Mouse (Mus musculus) embryonic facial prominence, embryonic 11.5 days (tissue): Measurements from ENCODE around the gene Pskh1. TPM values are rescaled to one million over a fixed set of nuclear protein-coding genes. Genes with fewer than 3 reads are reported as not detected.
A peak's percentile ranks its signal among the peaks of the same experiment; 100 is the strongest.

Experiments
- ATAC-seq: fragments of 200-750 bp; cut with Nextera tagmentation; replicated peaks from 2 replicates; pipeline ENCODE4 v1.8.0; 2017; ENCODE audit warnings: low read depth; ENCODE audit not compliant: insufficient number of reproducible peaks, low FRiP score, low TSS enrichment
- DNase-seq: peaks from one replicate; pipeline ENCODE4 v3.0.0-alpha.2; 2015; ENCODE audit warnings: low spot score
- H3K27ac ChIP-seq: fragments of 300-500 bp; sonication (generic); replicated peaks from 2 replicates; pipeline ENCODE4 v1.5.1; 2014; ENCODE audit warnings: mild to moderate bottlenecking, low read depth, low read length, control low read depth
- H3K27me3 ChIP-seq: fragments of 300-500 bp; sonication (generic); 2 replicates; pipeline ENCODE4 v1.6.1; 2014; ENCODE audit warnings: mild to moderate bottlenecking, low read length, moderate library complexity, mixed read lengths; ENCODE audit not compliant: control insufficient read depth, insufficient read depth
- H3K36me3 ChIP-seq: fragments of 300-500 bp; sonication (generic); replicated peaks from 2 replicates; pipeline ENCODE4 v1.6.1; 2014; ENCODE audit warnings: low read depth, mild to moderate bottlenecking, low read length, moderate library complexity, mixed read lengths; ENCODE audit not compliant: control insufficient read depth, insufficient read depth
- H3K4me1 ChIP-seq: fragments of 300-500 bp; sonication (generic); 2 replicates; pipeline ENCODE4 v1.6.1; 2014; ENCODE audit warnings: low read length, mixed read lengths; ENCODE audit not compliant: control insufficient read depth, insufficient read depth
- H3K4me2 ChIP-seq: fragments of 300-500 bp; sonication (generic); 2 replicates; pipeline ENCODE4 v1.6.1; 2014; ENCODE audit warnings: low read depth, mild to moderate bottlenecking, control low read depth, low read length, moderate library complexity
- H3K4me3 ChIP-seq: fragments of 300-500 bp; sonication (generic); 2 replicates; pipeline ENCODE4 v1.5.1; 2014; ENCODE audit warnings: low read depth, low read length, control low read depth
- H3K9ac ChIP-seq: fragments of 300-500 bp; sonication (generic); replicated peaks from 2 replicates; pipeline ENCODE4 v1.6.1; 2014; ENCODE audit warnings: mild to moderate bottlenecking, control low read depth, low read length
- H3K9me3 ChIP-seq: fragments of 300-500 bp; sonication (generic); replicated peaks from 2 replicates; pipeline ENCODE4 v1.6.1; 2016; ENCODE audit warnings: mild to moderate bottlenecking, low read length, inconsistent platforms, mixed read lengths; ENCODE audit not compliant: control insufficient read depth
- WGBS: fragments of 180-500 bp; shearing (Covaris S2); extraction: QIAGEN DNeasy Blood & Tissue Kit; methylation state at CpG from one replicate; pipeline ENCODE4 v1.1.7; 2014; 5-methylcytosine and 5-hydroxymethylcytosine counted together
- polyA plus RNA-seq: library from polyadenylated mRNA; unstranded; fragments of >200 nt; fragmentation: Nextera tagmentation; extraction: Ambion mirVana; gene quantifications from 2 replicates; pipeline ENCODE4 v1.2.1, GENCODE M21; 2014

Pskh1 gene
- polyA plus RNA-seq = 16.8 and 23.1 TPM in 2 replicates

- Histone ChIP-seq H3K36me3 (no peaks in the 10 kb centered on the region), H3K27me3 (no peaks in the 10 kb centered on the region), H3K4me1 (no peaks in the 10 kb centered on the region), H3K4me2 (peak within 1 kb of the TSS; percentile 77), H3K27ac (peak within 1 kb of the TSS; percentile 76), H3K9ac (peak within 1 kb of the TSS; percentile 99), H3K9me3 (no peaks in the 10 kb centered on the region), H3K4me3 (peak within 1 kb of the TSS; percentile 98)
- DNase-seq (peak; percentile 94), ATAC-seq (peak; percentile 89)
- WGBS = under 1% methylated on average over 59 of the region's 68 CpGs
These were observed at the start of gene Pskh1 for GRCm38 (mm10) chr8:105900180-105900940. Gene Pskh1, plus strand, starts transcription at chr8:105900441.

GRCm38 (mm10) chr8:105850611-105851010 lies 49.6 kb upstream of the Pskh1 start:
- Histone ChIP-seq H3K9me3 (no peaks in the 10 kb centered on the region), H3K27me3 (no peaks in the 10 kb centered on the region), H3K36me3 (peaks cover 14% of the 10 kb centered on the region), H3K4me3 (no peak overlapping the region), H3K27ac (no peak overlapping the region), H3K9ac (no peak overlapping the region), H3K4me2 (0 out of 2 replicates have a peak overlapping the region, but pooled peaks have one; percentile 13), H3K4me1 (peaks cover 2% of the 10 kb centered on the region; the same call in 1 of the 2 replicates)
- ATAC-seq = no peak
- no peak for DNase-seq
- WGBS = 74% methylated on average over 7 of the region's 7 CpGs

GRCm38 (mm10) chr8:105851651-105852143 lies 48.5 kb upstream of the Pskh1 start:
- H3K4me3 ChIP-seq = peak overlapping the region; percentile 73
- peak overlapping the region; percentile 56 for H3K4me2 ChIP-seq
- WGBS = under 1% methylated on average over 34 of the region's 34 CpGs
- ATAC-seq = peak; percentile 77
- peak; percentile 97 for DNase-seq
- peaks cover 2% of the 10 kb centered on the region; the same call in 1 of the 2 replicates for H3K4me1 ChIP-seq
- H3K9me3 ChIP-seq = no peaks in the 10 kb centered on the region
- peaks cover 5% of the 10 kb centered on the region for H3K36me3 ChIP-seq
- H3K27me3 ChIP-seq = no peaks in the 10 kb centered on the region
- H3K9ac ChIP-seq = peak overlapping the region; percentile 80
- H3K27ac ChIP-seq = peak overlapping the region; percentile 52

- H3K27me3 ChIP-seq = no peaks in the 10 kb centered on the region
- no peak for ATAC-seq
- no peaks in the 10 kb centered on the region for H3K9me3 ChIP-seq
- H3K4me1 ChIP-seq = peaks cover 2% of the 10 kb centered on the region; the same call in 1 of the 2 replicates
- no peak for DNase-seq
- WGBS = 81% methylated on average over 12 of the region's 12 CpGs
- no peak overlapping the region for H3K4me3 ChIP-seq
- peaks cover 2% of the 10 kb centered on the region; the same call in 1 of the 2 replicates for H3K36me3 ChIP-seq
- H3K4me2 ChIP-seq = no peak overlapping the region
- no peak overlapping the region for H3K27ac ChIP-seq
- H3K9ac ChIP-seq = no peak overlapping the region
These were observed 48.0 kb upstream of the Pskh1 start for GRCm38 (mm10) chr8:105852146-105852729.

GRCm38 (mm10) chr8:105853178-105853577 lies 47.1 kb upstream of the Pskh1 start, which contains the start of gene Cenpt:
Gene Cenpt, minus strand, starts transcription at chr8:105853278.
- H3K36me3 ChIP-seq = peaks cover under 1% of the 10 kb centered on the region; the same call in 1 of the 2 replicates
- no peak within 1 kb of the TSS for H3K4me2 ChIP-seq
- ATAC-seq (no peak), DNase-seq (no peak)
- no peak within 1 kb of the TSS for H3K9ac ChIP-seq
- H3K4me1 ChIP-seq = peaks cover 2% of the 10 kb centered on the region; the same call in 1 of the 2 replicates
- no peak within 1 kb of the TSS for H3K27ac ChIP-seq
- no peak within 1 kb of the TSS for H3K4me3 ChIP-seq
- H3K9me3 ChIP-seq = no peaks in the 10 kb centered on the region
- H3K27me3 ChIP-seq = no peaks in the 10 kb centered on the region
- WGBS = 88% methylated on average over 3 of the region's 3 CpGs

- H3K4me2 ChIP-seq = peak overlapping the region; percentile 19
- no peaks in the 10 kb centered on the region for H3K36me3 ChIP-seq
- DNase-seq = no peak
- H3K4me3 ChIP-seq = peak overlapping the region; percentile 83
- H3K4me1 ChIP-seq = peaks cover 2% of the 10 kb centered on the region; the same call in 1 of the 2 replicates
- ATAC-seq = no peak; the same call in none of the 2 replicates
- no peaks in the 10 kb centered on the region for H3K9me3 ChIP-seq
- no peaks in the 10 kb centered on the region for H3K27me3 ChIP-seq
- no peak overlapping the region for H3K27ac ChIP-seq
- 26% methylated on average over 8 of the region's 8 CpGs for whole genome bisulfite sequencing
- peak overlapping the region; percentile 85 for H3K9ac ChIP-seq
These were observed 45.9 kb upstream of the Pskh1 start for GRCm38 (mm10) chr8:105854303-105854702.

- DNase-seq (peak; percentile 95), ATAC-seq (peak; percentile 88)
- peak within 1 kb of the TSS; percentile 83 for H3K4me3 ChIP-seq
- peak within 1 kb of the TSS; percentile 85 for H3K9ac ChIP-seq
- no peaks in the 10 kb centered on the region for H3K36me3 ChIP-seq
- peaks cover 2% of the 10 kb centered on the region; the same call in 1 of the 2 replicates for H3K4me1 ChIP-seq
- no peaks in the 10 kb centered on the region for H3K27me3 ChIP-seq
- peak within 1 kb of the TSS; percentile 96 for H3K4me2 ChIP-seq
- WGBS = under 1% methylated on average over 43 of the region's 43 CpGs
- H3K27ac ChIP-seq = peak within 1 kb of the TSS; percentile 75
- H3K9me3 ChIP-seq = no peaks in the 10 kb centered on the region
These were observed 45.5 kb upstream of the Pskh1 start, which contains the start of gene Thap11 for GRCm38 (mm10) chr8:105854715-105855216. Gene Thap11, plus strand, starts transcription at chr8:105855132.
